Mouse (Mus musculus): ENCODE measurements around the gene Amh.
"Not testable (repeated sequence)": the region's sequence is repeated elsewhere in the genome, so short reads cannot be mapped to it uniquely, and the experiment has no call there.

The Amh gene

DNA sequence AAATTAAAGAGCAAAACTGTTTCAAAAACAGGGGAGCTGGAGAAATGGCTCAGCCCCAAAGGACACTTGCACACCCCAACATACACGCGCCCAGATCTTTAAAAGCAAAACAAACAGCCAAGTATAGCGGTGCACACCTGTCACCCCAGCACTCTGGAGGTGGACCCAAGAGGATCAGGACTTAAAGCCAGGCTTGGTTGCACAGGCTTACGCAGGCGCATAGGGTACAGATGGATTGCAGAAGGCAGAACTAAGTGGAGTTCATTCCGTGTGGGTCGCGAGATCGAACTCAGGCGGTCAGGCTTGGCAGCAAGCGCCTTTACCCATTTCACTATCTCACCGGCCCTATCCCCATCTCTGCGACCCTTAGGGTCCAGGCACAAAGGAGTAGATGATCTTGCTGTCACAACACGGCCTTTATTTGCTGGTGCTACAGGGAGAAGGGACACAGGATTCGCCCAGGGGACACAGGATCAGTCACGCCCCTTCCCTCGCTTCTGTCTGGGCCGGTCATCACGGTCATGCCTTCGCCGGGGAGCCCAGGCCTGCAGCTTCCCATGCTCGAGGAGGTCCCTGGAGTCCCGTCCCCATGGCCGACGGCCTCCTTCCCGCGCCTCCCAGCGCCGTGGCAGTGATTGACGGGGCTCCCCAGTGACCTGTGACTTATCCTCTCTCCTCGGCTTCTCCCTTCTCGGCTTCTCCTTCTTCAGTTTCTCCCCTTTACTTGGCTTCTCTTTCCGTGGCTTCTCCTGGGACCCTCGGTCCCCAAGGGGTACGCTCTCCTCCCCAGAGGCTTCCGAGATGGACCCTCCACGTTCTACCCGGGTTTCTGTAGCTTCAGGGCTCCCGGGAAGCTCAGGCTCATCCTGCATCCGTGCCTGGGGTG lies 3.3 kb downstream of the Amh start:
- DNase-seq (ENCODE audit: low spot score in 2 of 2), result no peak

DNA sequence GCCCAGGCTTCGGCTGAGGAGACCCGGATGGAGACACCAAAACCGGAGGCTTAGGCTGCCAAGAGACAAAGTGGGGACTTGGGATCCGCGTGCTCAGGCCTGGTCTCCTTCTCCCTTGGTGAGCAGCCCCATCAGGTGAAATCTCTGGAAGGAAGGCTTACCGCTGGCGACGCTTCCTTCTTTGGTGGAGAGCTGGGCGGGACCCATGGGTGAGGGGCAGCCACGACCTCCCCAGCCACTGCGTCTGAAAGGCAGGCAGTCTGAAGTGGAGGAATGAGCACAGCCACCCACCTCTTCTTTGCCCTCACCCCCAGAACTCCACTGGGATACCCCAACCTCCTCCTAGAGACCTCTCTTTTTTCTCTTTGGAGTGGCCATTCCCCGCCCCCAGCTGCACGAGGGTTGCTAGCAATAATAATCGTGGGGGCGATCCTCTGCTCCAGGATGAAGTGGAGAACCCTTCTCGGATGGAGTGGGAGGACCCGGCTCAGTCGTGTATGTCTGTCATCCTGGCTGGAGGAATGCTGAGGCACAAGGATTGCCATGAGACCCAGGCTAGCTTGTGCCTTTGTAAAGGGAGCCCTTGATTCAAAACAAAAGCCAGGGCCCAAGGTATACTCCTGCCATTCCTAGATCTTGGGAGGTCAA lies 4.1 kb downstream of the Amh start:
- DNase-seq (ENCODE audit: low spot score in 2 of 2), result no peak

DNA sequence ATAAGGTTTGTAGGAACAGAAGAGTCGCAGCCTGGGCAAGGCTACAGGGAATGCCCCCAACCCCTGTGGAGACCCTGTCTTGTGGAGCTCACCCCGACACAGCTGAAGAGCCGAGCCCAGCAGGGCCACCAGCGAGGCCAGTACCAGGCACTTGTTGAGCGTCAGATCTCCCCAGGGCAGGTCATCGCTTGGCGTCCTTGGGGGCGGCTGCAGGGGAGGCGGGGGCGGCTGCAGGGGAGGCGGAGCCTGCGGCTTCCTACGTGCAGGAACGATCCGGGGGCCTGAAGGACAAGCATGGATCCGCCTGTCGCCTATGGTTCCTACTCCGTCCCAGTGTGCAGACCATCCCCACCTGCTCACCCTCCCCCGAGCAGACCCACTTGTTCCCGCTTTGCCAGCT lies 5.0 kb downstream of the Amh start:
- no peak for DNase-seq (ENCODE audit: low spot score in 2 of 2)

DNA sequence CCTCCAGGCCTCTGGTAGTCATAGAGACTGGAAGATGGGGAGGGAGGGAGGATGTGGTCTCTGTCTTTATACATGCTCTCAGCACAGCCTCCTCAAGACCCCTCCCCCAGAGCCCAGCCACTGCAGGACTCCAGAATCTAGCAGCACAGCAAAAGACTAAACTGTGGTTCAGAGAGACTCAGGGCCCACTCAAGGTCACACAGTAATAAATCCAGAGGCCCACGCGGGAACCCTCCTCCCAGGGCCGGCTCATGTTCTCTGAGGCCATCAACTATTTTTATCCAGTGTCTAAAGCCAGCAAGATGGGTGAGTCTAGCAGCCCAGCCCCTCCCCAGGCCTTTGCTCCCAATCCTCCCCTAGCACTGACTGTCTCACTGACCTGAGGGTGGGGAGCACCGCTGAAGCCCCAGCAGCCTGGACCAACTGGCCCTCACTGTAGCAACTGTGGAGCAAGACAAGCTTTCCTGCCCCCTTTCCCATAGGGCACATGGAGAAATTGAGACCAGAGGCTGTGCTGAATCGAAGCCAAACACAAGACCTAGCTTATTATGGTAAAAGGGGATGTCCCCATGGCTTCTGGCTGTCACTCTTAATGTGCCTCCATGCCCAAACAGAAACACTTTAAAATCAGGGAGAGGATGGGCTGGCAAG lies 7.5 kb downstream of the Amh start:
- DNase-seq (ENCODE audit: low spot score in 2 of 2), result no peak

DNA sequence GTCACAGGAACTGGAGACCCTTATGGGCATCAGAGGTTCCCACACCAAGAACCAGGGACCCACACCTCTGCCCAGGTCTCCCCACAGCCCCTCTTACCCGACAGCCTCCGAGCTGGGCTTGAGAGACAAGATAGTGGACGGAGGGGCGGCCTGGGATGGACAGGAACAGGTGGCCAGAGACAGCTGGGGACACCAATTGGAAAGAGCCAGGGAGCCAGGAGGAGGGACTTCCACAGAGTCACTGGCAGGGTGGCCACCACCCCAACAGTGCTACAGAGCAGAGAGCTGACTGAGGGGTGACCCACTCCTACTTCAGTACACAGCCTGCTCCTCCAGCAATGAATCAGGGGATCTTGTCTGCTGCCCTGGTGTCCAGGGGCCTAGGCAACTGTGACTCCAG lies 8.3 kb downstream of the Amh start, which contains the start of gene Jsrp1:
Gene Jsrp1 (minus strand): TSS at position 133 of the 400 bp plus-strand sequence.
- DNase-seq (ENCODE audit: low spot score in 2 of 2), result no peak

DNA sequence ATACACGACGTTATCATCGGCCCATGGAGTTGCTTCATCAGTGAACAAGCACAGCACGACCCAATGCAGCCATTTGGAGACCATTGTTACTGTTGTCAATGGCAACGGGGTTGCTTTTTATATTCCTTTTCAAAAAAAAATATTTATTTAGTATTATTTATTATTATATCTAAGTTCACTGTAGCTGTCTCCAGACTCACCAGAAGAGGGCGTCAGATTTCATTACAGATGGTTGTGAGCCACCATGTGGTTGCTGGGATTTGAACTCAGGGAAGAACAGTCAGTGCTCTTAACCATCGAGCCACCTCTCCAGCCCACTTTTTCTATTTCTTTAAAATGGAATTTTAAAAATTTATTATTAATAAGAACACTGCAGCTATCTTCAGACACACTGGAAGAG lies 9.8 kb downstream of the Amh start:
- no peak for DNase-seq (ENCODE audit: low spot score in 2 of 2)

DNA sequence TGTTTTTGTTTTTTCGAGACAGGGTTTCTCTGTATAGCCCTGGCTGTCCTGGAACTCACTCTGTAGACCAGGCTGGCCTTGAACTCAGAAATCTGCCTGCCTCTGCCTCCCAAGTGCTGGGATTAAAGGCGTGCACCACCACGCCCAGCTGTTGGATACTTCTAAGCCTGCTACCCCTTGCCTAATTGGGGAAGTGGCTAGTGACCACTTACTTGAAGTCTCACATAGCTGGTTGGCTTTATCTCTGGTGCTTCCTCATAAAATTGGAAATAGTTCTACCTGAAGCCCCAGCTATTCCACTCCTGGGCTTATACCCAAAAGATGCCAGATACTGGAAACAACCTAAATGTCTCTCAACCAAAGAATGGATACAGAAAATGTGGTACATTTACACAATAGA lies 11.3 kb downstream of the Amh start:
- DNase-seq (ENCODE audit: low spot score in 2 of 2), result not testable (repeated sequence)

DNA sequence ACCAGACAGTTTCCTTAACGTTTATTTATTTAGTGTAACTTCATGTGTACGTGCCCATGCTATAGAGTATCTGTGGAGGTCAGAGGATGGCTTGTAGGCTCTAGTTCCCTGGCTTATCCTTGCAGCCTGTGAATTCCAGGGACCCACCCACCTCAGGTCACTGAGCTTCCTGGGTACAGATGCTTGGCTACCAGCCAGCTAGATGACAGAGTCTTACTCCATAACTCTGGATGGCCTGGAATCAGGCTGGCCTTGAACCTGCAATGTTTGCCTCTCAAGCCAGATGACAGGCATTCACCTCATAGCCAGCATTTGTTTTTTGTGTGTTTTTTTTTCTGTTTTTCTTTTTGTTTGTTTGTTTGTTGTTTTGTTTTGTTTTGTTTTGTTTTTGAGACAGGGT lies 12.1 kb downstream of the Amh start:
- no peak for DNase-seq (ENCODE audit: low spot score in 2 of 2)

DNA sequence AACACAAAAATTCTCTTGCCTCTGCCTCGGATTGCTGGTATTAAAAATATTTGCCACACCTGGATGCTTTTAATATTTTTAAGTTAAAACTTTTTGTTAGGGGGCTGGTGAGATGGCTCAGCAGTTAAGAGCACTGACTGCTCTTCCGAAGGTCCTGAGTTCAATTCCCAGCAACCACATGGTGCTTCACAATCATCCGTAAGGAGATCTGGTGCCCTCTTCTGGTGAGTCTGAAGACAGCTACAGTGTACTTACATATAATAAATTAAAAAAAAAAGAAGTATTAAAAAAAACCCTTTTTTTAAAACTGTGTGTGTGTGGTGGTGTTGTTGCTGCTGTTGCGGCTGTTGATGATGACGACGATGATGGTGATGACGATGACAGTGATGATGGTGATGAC lies 12.9 kb downstream of the Amh start:
- DNase-seq (ENCODE audit: low spot score in 2 of 2), result not testable (repeated sequence)

DNA sequence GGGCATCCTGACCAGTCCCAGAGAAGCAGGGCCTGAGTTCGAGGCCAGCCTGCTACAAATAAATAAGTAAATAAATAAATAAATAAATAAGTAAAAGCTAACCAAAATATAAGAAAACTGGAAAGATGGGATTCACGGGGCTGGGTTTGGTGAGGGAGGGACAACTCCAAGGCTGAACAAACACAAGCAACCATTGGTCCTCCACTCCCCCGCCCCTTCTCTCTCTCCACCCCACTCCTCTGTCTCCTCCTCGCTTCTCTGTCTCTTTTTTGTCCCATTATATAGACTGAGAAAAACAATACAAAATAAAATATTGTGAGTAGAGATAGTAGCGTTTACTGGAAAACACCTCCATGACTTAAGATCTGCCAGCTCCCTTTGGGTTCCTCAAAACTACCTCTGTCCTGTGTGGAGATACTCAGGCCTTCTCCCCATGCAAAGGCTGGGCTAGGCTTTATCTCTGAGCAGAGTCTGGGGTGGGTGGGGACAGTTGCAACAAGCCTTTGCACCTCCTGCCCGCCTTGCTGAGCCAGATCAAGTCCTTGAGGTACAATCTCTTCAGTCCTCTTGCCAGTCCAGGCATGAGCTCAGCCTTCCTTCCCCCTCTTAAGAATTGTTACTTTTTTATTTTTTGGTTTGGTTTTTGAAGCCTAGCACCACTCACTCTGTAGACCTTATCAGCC lies 13.7 kb downstream of the Amh start:
- no peak for DNase-seq (ENCODE audit: low spot score in 2 of 2)

DNA sequence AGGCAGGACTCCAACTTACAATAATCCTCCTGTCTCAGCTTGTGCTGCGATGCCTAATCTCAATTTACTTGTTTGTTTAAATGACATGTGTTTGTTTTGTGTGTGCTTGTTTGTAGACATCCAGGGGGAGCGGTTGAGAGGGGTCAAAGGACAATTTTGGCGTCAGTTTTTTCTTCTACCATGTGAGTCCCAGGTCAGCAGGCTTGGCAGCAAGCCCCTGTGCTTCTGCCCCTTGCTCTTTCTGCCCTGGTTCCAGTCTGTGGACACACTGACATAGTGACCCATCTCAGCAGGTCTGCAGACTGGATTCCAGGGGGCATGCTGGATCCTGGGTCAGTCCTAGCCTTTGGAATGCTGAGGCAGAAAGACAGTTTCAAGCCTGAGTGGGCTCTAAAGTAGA lies 14.4 kb downstream of the Amh start:
- DNase-seq (ENCODE audit: low spot score in 2 of 2), result no peak

DNA sequence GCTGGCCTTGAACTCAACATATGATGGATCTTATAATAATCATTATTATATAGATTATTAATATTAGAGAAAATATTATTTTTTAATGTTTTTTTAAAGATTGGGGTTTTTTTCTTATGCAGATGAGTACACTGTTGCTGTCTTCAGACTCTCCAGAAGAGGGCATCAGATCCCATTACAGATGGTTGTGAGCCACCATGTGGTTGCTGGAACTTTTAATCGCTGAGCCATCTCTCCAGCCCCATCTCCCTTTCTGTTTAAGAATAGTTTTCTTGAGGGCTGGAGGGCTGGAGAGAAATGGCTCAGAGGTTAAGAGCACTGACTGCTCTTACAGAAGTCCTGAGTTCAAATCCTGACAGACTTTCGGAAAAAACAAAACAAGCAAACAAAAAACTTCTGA lies 16.9 kb downstream of the Amh start:
- no peak for DNase-seq (ENCODE audit: low spot score in 2 of 2)

DNA sequence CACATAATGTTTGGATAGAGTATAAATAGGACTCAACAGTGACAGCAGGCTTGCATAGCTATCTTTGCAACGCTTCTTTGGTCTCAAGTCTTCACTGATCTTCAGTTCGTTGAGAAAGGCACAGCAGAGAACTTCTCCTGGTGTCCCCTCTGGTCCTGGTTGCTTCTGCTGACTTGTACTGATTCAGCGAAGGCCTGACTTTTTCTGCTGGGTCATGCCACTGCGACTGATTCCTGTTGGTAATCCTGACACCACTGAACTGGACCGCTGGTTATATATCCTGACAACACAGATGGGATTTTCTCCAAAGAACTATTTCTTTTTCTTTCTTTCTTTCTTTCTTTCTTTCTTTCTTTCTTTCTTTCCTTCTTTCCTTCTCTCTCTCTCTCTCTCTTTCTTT lies 17.5 kb downstream of the Amh start:
- no peak for DNase-seq (ENCODE audit: low spot score in 2 of 2)

DNA sequence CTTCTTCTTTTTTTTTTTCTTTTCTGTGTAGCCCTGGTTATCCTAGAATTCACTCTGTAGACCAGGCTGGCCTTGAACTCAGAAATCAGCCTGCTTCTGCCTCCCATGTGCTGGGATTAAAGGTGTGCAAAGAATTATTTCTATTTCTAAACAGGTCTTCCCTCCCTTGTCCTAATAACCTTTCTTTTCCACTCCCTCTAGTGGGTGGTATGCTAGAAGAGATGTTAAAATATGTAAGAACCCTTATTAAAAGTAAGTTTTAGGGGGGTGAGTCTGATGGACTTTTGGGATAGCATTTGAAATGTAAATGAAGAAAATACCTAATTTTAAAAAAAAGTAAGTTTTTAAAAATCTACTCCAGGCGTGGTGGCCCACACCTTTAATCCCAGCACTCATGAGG lies 18.3 kb downstream of the Amh start:
- no peak for DNase-seq (ENCODE audit: low spot score in 2 of 2)

DNA sequence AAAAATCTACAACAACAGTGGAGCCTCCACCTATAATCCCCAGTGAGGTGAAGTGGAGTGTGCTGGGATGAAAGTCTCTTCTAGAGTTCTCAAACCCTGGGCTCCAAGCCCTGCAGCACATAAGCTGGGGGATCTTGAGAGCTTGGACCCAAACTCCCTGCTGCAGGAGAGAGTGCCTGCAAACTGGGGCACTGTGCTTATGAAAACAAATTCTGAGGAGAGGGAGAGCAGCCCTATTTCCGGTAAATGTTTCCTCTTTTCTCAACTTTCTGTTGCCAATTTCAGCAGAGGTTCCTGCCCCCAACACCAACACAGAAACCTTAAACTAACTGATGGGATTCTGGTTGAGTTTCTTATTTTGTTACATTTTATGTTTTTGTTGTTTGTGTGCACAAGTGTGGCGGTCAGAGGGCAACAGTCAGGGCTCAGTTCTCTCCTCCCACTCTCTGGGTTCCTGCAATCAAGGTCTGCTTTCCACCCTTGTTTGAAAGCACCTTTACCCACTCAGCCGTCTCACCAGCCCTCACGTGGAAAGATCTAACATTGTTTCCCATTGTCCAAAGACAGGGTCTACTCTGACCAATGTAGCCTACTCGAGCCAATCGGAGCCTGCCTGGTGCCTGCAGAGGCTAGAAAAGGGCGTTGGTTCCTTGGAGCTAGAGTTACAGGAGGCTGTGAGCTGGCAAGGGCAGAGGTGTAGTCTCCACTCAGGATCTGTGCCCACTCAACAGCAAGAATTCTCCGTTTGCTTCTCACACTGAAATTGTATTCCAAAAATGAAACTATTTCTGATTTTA lies 19.0 kb downstream of the Amh start:
- DNase-seq (ENCODE audit: low spot score in 2 of 2), result no peak

DNA sequence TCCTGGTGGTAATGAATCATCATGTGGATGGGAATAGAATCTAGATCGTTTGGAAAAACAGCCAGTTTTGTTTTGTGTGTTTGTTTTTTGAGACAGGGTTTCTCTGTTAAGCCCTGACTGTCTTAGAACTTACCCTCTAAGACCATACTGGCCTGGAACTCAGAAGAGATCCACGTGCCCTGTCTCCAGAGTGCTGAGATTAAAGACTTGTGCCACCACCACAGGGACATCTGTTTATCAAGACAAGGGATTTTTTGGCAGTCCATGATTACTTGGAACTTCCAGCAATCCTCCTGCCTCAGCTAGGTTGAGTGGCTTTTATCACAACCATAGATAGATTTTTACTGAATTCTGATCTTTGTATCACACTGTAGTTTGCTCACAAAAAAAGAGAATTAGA lies 19.8 kb downstream of the Amh start:
- DNase-seq (ENCODE audit: low spot score in 2 of 2), result no peak

DNA sequence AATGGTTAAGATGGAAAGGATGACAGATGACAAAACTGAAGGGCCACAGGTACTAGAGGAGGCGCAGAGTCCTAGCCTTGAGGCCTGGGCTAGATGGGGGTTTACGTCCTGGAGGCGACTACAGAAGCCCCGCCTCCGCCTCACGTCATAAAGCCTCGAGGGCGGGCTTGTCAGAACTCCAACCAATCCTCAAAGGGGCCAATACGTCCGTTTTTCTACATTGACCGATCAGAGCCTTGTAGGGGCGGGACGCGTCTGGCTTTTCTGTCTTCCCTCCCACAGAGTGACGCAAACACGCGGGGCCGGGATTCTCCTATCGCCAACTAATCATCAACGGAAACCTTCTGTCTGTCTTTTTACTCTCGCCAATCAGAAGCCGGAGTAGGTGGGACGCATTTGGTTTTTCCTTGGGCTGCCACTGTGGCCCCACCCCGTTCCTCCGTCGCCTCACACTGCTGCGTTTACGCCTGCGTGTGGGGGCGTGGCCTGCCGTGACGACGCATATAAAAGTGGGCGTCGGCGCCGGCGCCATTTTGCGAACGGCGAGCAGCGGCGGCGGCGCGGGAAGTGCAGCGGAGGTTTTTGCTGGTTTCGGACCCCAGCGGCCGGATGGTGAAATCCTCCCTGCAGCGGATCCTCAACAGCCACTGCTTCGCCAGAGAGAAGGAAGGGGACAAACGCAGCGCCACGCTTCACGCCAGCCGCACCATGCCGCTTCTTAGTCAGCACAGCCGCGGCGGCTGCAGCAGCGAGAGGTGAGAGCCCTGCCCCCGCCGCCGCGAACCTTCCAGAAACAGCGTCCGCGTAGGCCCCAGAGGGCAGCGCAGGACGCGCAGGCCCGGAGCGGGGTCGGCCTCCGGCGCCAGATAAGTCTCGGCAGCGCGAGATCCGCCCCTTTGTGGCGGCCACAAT lies 21.4 kb downstream of the Amh start, which contains the start of gene Oaz1:
Gene Oaz1 (plus strand): TSS at position 506 of the 912 bp plus-strand sequence.
- peak; percentile 97 to 98 for DNase-seq (ENCODE audit: low spot score in 2 of 2)

DNA sequence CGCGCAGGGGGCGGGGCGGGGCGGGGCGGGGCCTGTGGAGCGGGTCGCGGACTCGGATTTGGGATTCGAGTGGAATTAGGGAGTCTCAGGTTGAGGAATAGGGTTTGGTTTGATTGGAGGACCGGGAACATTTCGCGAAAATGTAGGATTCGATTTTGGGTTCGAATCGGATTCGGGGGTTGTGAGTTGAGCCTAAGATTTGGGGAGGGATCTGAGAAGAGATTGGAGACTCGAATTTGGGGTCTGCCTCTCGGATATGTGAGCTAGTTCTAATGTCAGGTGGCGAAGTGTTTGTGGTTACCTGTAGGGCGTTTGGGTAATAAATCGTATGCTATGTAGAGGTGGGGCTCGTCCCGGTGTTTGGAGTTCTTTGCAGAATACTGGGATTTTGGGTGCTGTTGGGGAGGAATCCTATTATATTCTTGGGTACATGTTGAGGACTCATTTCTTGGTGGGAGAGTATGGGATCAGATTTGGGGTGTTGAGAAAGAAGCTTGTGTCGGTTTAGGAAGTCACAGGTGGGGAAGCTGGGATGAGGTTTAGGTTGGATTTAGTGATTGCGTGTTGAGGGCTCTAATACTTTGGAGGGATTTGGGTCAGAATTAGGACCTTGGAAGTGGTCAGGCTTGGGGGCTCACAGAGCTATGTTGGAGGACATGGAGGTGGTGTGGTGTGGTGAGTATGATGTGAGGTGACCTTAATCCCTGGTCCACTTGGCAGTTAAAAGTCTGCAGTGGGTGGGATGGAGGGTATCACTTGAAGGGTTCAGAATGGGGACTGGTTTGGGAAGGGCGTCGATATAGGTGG lies 22.2 kb downstream of the Amh start:
- no peak for DNase-seq (ENCODE audit: low spot score in 2 of 2)

DNA sequence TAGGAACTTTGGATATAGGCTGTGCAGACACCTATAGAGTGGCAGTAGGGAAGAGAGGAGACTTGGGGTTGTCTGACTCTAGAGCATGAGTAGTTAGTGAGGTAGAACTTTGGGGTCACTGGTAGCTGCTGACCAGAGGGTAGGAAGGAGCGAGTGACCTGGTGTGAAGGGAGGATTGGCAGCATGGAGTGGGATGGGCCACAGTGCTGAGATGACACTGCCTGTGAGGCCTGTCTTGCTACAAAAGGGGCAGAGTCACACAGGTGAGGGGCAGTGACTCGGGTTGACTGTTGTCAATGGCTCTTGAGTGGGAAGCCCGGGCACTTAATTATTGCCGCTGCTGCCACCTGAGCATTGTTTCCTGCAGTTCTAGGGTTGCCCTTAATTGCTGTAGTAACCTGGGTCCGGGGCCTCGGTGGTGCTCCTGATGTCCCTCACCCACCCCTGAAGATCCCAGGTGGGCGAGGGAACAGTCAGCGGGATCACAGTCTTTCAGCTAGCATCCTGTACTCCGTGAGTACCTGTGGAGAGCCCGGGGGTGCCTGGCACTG lies 22.9 kb downstream of the Amh start:
- no peak for DNase-seq (ENCODE audit: low spot score in 2 of 2)

Measured in frontal cortex, postnatal 25 days (tissue).